Mouse (Mus musculus) stomach, postnatal 0 days (tissue): ENCODE results near the gene Rbp4. TPM values are rescaled to one million over a fixed set of nuclear protein-coding genes. Genes with fewer than 3 reads are reported as not detected.

Experiments
- ATAC-seq: fragments of 200-750 bp; cut with Nextera tagmentation; 2 replicates; pipeline ENCODE4 v1.8.0; 2017; ENCODE audit not compliant: low FRiP score, low TSS enrichment
- DNase-seq: peaks from one replicate; pipeline ENCODE4 v3.0.0-alpha.2; 2016; ENCODE audit warnings: low spot score
- H3K27ac ChIP-seq: fragments of 300-500 bp; sonication (generic); replicated peaks from 2 replicates; pipeline ENCODE4 v1.5.1; 2014; ENCODE audit warnings: mild to moderate bottlenecking, control low read depth
- H3K27me3 ChIP-seq: fragments of 300-500 bp; sonication (generic); 2 replicates; pipeline ENCODE4 v1.6.1; 2014; ENCODE audit warnings: low read length; ENCODE audit not compliant: control insufficient read depth, insufficient read depth
- H3K36me3 ChIP-seq: fragments of 300-500 bp; sonication (generic); 2 replicates; pipeline ENCODE4 v1.6.1; 2014; ENCODE audit warnings: low read length, mixed read lengths; ENCODE audit not compliant: control insufficient read depth, insufficient read depth
- H3K4me1 ChIP-seq: fragments of 300-500 bp; sonication (generic); replicated peaks from 2 replicates; pipeline ENCODE4 v1.6.1; 2014; ENCODE audit warnings: antibody characterized with exemption; ENCODE audit not compliant: control insufficient read depth, insufficient read depth
- H3K4me2 ChIP-seq: fragments of 300-500 bp; sonication (generic); replicated peaks from 2 replicates; pipeline ENCODE4 v1.6.1; 2014; ENCODE audit warnings: low read depth, mild to moderate bottlenecking, control low read depth, moderate library complexity
- H3K4me3 ChIP-seq: fragments of 300-500 bp; sonication (generic); 2 replicates; pipeline ENCODE4 v1.5.1; 2014; ENCODE audit warnings: low read depth, low read length, control low read depth
- H3K9ac ChIP-seq: fragments of 300-500 bp; sonication (generic); 2 replicates; pipeline ENCODE4 v1.6.1; 2014; ENCODE audit warnings: mild to moderate bottlenecking, low read length, control low read depth, mixed read lengths
- H3K9me3 ChIP-seq: fragments of 300-500 bp; sonication (generic); 2 replicates; pipeline ENCODE4 v1.6.1; 2016; ENCODE audit warnings: low read length; ENCODE audit not compliant: control insufficient read depth
- CTCF ChIP-seq: IDR thresholded peaks from 2 replicates; pipeline ENCODE4 v1.5.1; 2016; ENCODE audit warnings: antibody characterized with exemption, low read depth, mild to moderate bottlenecking, moderate library complexity
- EP300 ChIP-seq: optimal IDR thresholded peaks from 2 replicates; pipeline ENCODE3; 2016; ENCODE audit warnings: antibody characterized with exemption
- WGBS: fragments of 180-500 bp; shearing (Covaris S2); extraction: QIAGEN DNeasy Blood & Tissue Kit; methylation state at CpG from one replicate; pipeline ENCODE4 v1.1.7; 2014; 5-methylcytosine and 5-hydroxymethylcytosine counted together
- polyA plus RNA-seq: library from polyadenylated mRNA; unstranded; fragments of >200 nt; fragmentation: Nextera tagmentation; extraction: Ambion mirVana; gene quantifications from 2 replicates; pipeline ENCODE4 v1.2.1, GENCODE M21; 2015

Gene Rbp4
- polyA plus RNA-seq, 1 experiment from 2014 or later, result 21.3 TPM

- Histone ChIP-seq H3K9me3 (no peaks in the 10 kb centered on the region), H3K9ac (no peak overlapping the region), H3K27me3 (no peaks in the 10 kb centered on the region), H3K4me2 (no peak overlapping the region), H3K4me1 (no peaks in the 10 kb centered on the region), H3K4me3 (no peak overlapping the region), H3K27ac (no peak overlapping the region), H3K36me3 (no peaks in the 10 kb centered on the region)
- WGBS, result 92% methylated on average over 7 of the region's 7 CpGs
- DNase-seq (no peak), ATAC-seq (no peak)
- no peak for TF ChIP-seq EP300
- TF ChIP-seq CTCF, result no peak
Observed at GRCm38 (mm10) chr19:38114834-38115491, 10.1 kb downstream of the Rbp4 start.

DNA sequence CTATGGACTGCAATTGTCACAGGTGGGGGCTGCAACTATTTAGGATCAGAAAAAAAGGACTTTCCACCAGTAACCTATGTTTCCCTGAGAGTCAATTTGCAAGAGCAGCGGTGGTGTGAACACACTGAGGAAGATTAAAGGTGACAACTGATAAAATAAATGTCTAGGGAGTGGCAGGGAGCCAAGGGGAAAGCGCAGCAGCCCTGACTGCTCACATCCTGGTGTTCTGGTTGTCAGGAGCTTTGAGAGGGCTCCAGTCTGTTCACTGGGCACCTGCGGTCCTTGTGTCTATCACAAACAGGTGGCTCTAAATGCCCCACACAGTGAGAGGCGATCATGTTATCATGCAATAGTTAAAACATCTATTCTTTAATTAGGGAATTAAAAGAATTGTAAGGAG is 12.5 kb downstream of the Rbp4 start:
- no peak for DNase-seq
- H3K4me1 ChIP-seq, result no peaks in the 10 kb centered on the region
- WGBS, result 26% methylated on average over 4 of the region's 4 CpGs
- no peak overlapping the region for H3K4me2 ChIP-seq
- no peaks in the 10 kb centered on the region for H3K9me3 ChIP-seq
- no peak for ATAC-seq
- TF ChIP-seq CTCF, result no peak
- no peak for TF ChIP-seq EP300
- H3K27ac ChIP-seq, result no peak overlapping the region
- no peaks in the 10 kb centered on the region for H3K27me3 ChIP-seq
- no peak overlapping the region for H3K4me3 ChIP-seq
- no peak overlapping the region for H3K9ac ChIP-seq
- H3K36me3 ChIP-seq, result no peaks in the 10 kb centered on the region

DNA sequence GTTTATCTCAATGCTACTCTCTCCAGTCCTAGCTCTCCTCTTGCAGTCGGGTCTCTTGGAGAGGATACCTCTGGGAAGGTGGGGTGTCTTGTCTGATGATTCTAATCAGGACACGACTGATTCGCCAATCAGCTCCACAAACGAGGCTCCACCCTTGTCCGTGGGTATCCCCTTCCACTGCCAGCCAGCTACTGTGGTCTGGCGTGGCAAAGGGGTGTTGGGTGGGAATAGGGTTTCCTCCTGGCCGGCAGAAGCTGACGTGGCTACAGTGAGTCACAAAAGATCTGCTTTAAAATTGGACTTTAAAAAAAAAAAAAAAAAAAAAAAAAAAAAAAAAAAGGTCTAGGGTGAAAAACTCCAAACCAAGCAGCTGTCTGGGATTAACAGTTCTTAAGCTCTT is 14.0 kb downstream of the Rbp4 start:
- Histone ChIP-seq H3K36me3 (no peaks in the 10 kb centered on the region), H3K4me3 (no peak overlapping the region), H3K4me2 (no peak overlapping the region), H3K9ac (no peak overlapping the region), H3K4me1 (no peaks in the 10 kb centered on the region), H3K27ac (no peak overlapping the region), H3K27me3 (no peaks in the 10 kb centered on the region), H3K9me3 (no peaks in the 10 kb centered on the region)
- 66% methylated on average over 8 of the region's 8 CpGs for WGBS
- ATAC-seq, result no peak
- TF ChIP-seq CTCF (no peak), EP300 (no peak)
- no peak for DNase-seq

- no peak for DNase-seq
- H3K36me3 ChIP-seq, result no peaks in the 10 kb centered on the region
- no peak overlapping the region for H3K4me2 ChIP-seq
- ATAC-seq, result no peak
- no peak overlapping the region for H3K27ac ChIP-seq
- TF ChIP-seq CTCF (no peak), EP300 (no peak)
- no peaks in the 10 kb centered on the region for H3K4me1 ChIP-seq
- H3K4me3 ChIP-seq, result no peak overlapping the region
- H3K27me3 ChIP-seq, result no peaks in the 10 kb centered on the region
- 89% methylated on average over 15 of the region's 15 CpGs for WGBS
- H3K9ac ChIP-seq, result no peak overlapping the region
- no peaks in the 10 kb centered on the region for H3K9me3 ChIP-seq
Observed at GRCm38 (mm10) chr19:38109506-38110242, 15.4 kb downstream of the Rbp4 start.

GRCm38 (mm10) chr19:38107871-38108270 is 17.2 kb downstream of the Rbp4 start:
- H3K27ac ChIP-seq, result no peak overlapping the region
- no peaks in the 10 kb centered on the region for H3K27me3 ChIP-seq
- H3K36me3 ChIP-seq, result no peaks in the 10 kb centered on the region
- ATAC-seq (no peak), DNase-seq (no peak)
- no peak overlapping the region for H3K9ac ChIP-seq
- H3K4me1 ChIP-seq, result no peaks in the 10 kb centered on the region
- no peak overlapping the region for H3K4me2 ChIP-seq
- whole genome bisulfite sequencing, result 87% methylated on average over 4 of the region's 4 CpGs
- TF ChIP-seq CTCF (no peak), EP300 (no peak)
- no peaks in the 10 kb centered on the region for H3K9me3 ChIP-seq
- no peak overlapping the region for H3K4me3 ChIP-seq
